Mouse (Mus musculus) liver, adult 2 months (tissue): ENCODE measurements around the gene Pex11a. TPM values are rescaled to one million over a fixed set of nuclear protein-coding genes. Genes with fewer than 3 reads are reported as not detected.

Experiments
- DNase-seq: peaks from one replicate; pipeline ENCODE4 v3.0.0-alpha.2; 2011; ENCODE audit warnings: low read depth, low spot score; ENCODE audit errors: extremely low read depth
- H3K27ac ChIP-seq: fragments of 200-500 bp; replicated peaks from 2 replicates; pipeline ENCODE4 v1.5.1; 2012; ENCODE audit warnings: low read depth, mild to moderate bottlenecking, control low read depth, inconsistent platforms, low read length; ENCODE audit not compliant: insufficient read depth
- H3K27me3 ChIP-seq: fragments of 200-500 bp; 2 replicates; pipeline ENCODE4 v1.6.1; 2012; ENCODE audit warnings: mild to moderate bottlenecking, moderate library complexity, low read length, inconsistent platforms; ENCODE audit not compliant: control insufficient read depth, insufficient read depth
- H3K36me3 ChIP-seq: fragments of 200-500 bp; 2 replicates; pipeline ENCODE4 v1.6.1; 2012; ENCODE audit warnings: low read length, inconsistent platforms; ENCODE audit not compliant: control insufficient read depth, insufficient read depth
- H3K4me1 ChIP-seq: fragments of 200-500 bp; 2 replicates; pipeline ENCODE4 v1.6.1; 2011; ENCODE audit warnings: low read length; ENCODE audit not compliant: control insufficient read depth, insufficient read depth
- H3K4me3 ChIP-seq: fragments of 200-500 bp; 2 replicates; pipeline ENCODE4 v1.5.1; 2011; ENCODE audit warnings: low read depth, mild to moderate bottlenecking, control low read depth, low read length, moderate library complexity; ENCODE audit not compliant: insufficient read depth
- H3K79me2 ChIP-seq: fragments of 200-500 bp; 2 replicates; pipeline ENCODE4 v1.6.1; 2012; ENCODE audit warnings: inconsistent platforms, mild to moderate bottlenecking, low read length, moderate library complexity; ENCODE audit not compliant: control insufficient read depth, insufficient read depth
- H3K9ac ChIP-seq: fragments of 200-500 bp; 2 replicates; pipeline ENCODE4 v1.6.1; 2012; ENCODE audit warnings: low read depth, mild to moderate bottlenecking, control low read depth, inconsistent platforms, low read length
- CTCF ChIP-seq: fragments of 200-500 bp; IDR thresholded peaks from 2 replicates; pipeline ENCODE4 v1.5.1; 2011; ENCODE audit warnings: low read depth, low read length, control low read depth
- POLR2A ChIP-seq: fragments of 200-500 bp; IDR thresholded peaks from 2 replicates; pipeline ENCODE4 v1.6.1; 2011; ENCODE audit warnings: low read length, control low read depth; ENCODE audit not compliant: insufficient read depth; ENCODE audit errors: extremely low read depth
- WGBS: fragments of 180-500 bp; shearing (Covaris S2); methylation state at CpG from one replicate; pipeline ENCODE4 v1.1.7; 2018; 5-methylcytosine and 5-hydroxymethylcytosine counted together
- polyA plus RNA-seq: library from polyadenylated mRNA; depleted of rRNA; stranded (reverse); fragments of >200 nt; gene quantifications from 2 replicates; pipeline ENCODE4 v1.2.3, GENCODE M21; 2012
- total RNA-seq: library from RNA; depleted of rRNA; stranded (reverse); fragments of >200 nt; gene quantifications from 2 replicates; pipeline ENCODE4 v1.2.3, GENCODE M21; 2014

The Pex11a gene
- total and polyA plus RNA-seq, 2 experiments: 17.2 to 40.3 TPM

DNA sequence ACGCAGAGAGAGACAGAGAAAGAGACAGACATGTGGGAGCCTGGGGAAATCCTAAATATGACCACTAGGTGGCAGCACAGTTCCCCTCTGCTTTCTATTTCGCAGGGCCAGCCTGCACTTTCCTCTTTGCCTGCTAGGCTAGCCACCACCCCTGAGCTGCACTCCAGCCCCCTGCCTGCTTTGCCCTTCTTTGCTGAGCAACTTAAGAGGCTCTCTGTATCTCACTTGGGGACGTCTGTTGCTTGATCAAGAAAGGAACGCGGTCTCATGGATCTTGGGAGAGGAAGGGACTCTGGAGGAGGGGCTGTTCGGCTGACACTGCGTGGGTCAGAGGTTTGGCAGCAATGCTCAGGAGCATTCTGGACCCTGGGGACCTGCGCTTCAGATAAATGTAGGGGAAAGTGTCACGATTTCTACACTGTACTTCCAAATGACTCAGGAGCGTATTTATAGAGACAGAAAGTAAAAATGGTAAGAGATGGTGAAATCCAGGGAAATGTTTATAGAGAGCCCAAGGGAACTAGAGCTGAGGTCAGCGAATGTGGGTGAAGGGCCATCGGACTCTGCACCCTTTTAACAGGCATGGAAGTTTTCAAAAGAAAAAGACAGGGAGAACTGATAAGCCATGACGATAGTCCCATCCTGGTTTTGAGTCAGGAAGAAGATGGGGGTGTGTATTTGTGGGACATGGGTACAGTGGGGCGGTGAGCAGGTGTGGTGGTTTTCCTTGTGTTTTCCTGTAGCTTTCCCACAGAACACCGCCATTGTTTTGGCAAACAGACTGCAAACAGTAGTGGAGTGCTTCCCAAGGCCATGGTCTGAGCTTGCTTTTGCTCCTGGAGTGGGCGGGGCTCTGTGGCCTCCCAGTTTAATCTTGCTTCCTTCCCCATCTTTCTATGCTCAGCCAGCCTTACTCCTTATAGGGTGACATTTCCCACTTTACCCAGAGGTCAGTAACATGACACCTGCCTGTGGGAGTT lies 38.0 kb upstream of the Pex11a start:
- peaks cover 11% of the 10 kb centered on the region for H3K4me1 ChIP-seq
- no peaks in the 10 kb centered on the region for H3K79me2 ChIP-seq
- H3K27ac ChIP-seq: peak overlapping the region; percentile 93
- no peaks in the 10 kb centered on the region for H3K27me3 ChIP-seq
- TF ChIP-seq POLR2A: no peak
- TF ChIP-seq CTCF: peak; percentile 85
- peak; percentile 98 for DNase-seq
- H3K4me3 ChIP-seq: peak overlapping the region; percentile 36
- 3% methylated on average over 16 of the region's 16 CpGs for WGBS
- no peaks in the 10 kb centered on the region for H3K36me3 ChIP-seq
- H3K9ac ChIP-seq: peak overlapping the region; percentile 74

DNA sequence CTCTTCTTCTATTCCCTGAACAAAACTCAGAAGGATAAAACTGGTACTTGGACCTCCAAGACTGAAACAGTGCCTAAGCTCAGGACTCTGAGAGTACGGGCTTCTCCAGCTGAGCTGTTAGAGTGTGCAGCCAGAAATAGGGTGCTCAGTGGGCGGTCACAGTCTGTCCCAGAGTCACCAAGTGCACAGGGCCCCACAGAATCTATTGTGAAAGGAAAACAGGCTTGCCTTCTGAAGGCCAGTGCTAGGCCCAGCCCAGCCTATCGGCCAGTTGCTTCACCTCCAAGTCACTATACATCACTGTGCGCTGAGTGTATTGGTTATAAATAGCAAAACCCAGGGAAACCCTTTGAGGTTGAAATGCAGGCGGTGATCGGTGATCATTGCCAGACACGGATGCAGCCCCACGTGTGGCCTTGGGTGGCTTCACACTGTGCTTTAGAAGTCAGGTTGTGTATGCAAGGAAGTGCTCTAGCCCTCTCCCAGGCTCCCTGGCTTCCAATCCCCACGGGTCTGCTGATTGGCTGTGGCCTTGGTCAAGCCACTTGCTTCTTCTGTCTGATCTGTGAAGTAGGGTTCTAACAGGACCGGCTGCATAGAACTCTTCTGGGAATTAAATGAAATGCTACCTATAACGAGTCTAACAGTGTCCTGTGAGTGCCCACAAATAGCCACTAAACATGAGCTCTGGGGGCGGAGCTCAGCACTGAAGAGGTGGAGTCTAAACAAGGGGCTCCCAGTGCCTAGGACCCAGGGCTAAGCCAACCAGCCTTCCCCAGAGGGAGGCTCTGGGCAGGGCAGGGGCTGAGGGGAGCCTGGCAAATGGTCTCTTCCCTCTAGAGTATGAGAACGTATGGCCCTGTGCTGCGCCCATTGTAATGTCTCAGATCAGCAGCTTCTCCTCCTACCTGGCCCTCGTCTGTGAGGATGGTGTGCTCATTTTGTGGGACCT lies 28.9 kb upstream of the Pex11a start:
- Histone ChIP-seq H3K27me3 (no peaks in the 10 kb centered on the region), H3K36me3 (no peaks in the 10 kb centered on the region), H3K79me2 (no peaks in the 10 kb centered on the region), H3K9ac (no peak overlapping the region), H3K4me1 (peaks cover 2% of the 10 kb centered on the region; the same call in 1 of the 2 replicates), H3K27ac (no peak overlapping the region), H3K4me3 (no peak overlapping the region)
- TF ChIP-seq CTCF (no peak), POLR2A (no peak)
- WGBS: 76% methylated on average over 15 of the region's 15 CpGs
- no peak for DNase-seq

DNA sequence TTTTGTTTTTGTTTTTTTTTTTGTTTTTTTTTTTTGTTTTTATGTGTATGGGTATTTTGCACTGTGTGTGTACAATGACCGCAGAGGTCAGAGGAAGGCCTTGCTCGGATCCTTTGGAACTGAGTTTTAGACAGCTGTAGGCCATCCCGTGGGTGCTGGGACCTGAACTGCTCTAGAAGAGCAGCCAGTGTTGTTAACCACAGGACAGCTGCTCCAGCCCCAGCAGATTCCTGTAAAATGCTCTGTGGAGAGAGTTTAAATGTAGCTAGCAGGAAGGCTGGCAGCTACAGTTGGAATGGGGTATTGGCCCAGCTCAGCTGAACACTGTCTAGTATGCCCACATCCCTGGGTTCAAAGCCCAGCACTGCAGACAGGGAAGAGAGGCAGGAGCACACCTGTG lies 26.7 kb upstream of the Pex11a start:
- 90% methylated on average over 3 of the region's 3 CpGs for WGBS
- no peak for DNase-seq
- Histone ChIP-seq H3K79me2 (no peaks in the 10 kb centered on the region), H3K36me3 (no peaks in the 10 kb centered on the region), H3K27me3 (no peaks in the 10 kb centered on the region), H3K27ac (no peak overlapping the region), H3K9ac (no peak overlapping the region), H3K4me1 (peaks cover 2% of the 10 kb centered on the region; the same call in 1 of the 2 replicates), H3K4me3 (no peak overlapping the region)
- TF ChIP-seq CTCF (no peak), POLR2A (no peak)

DNA sequence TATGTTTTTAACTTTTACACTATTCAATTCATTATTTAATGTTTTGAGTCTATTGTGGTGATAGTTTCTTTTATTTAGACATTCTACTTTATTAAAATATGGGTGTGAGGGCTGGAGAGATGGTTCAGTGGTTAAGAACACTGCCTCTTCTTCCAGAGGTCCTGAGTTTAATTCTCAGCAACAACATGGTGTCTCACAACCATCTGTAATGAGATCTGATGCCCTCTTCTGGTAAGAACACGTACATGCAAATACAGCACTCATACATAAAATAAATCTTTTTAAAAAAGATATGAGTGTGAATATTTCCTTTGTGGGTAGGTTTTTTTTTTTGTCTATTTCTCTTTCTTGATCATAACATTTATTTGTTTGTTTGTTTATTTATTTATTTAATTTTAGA lies 23.1 kb upstream of the Pex11a start:
- H3K27ac ChIP-seq: no peak overlapping the region
- H3K27me3 ChIP-seq: no peaks in the 10 kb centered on the region
- H3K79me2 ChIP-seq: no peaks in the 10 kb centered on the region
- 71% methylated on average over 1 of the region's 1 CpGs for WGBS
- DNase-seq: no peak
- TF ChIP-seq CTCF: no peak
- no peak for TF ChIP-seq POLR2A
- no peak overlapping the region for H3K9ac ChIP-seq
- no peak overlapping the region for H3K4me3 ChIP-seq
- H3K4me1 ChIP-seq: no peaks in the 10 kb centered on the region
- no peaks in the 10 kb centered on the region for H3K36me3 ChIP-seq

DNA sequence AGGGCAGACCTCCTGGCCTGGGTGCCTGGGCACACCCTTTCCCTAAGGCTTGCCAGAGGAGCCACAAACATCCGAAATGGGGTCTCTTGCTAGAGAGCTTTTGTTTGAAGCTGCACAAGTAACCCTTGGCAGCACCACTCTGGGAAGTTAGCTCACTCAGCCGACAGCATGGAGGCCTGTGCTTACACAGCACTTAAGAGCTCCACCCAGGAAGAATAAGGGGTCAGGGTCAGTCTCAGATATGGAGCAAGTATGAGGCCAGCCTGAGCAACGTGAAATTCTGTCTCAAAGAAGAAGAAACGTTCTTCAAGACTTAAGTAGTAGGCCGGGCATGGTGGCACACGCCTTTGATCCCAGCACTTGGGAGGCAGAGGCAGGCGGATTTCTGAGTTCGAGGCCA lies 19.2 kb upstream of the Pex11a start:
- peaks cover 1% of the 10 kb centered on the region; the same call in 1 of the 2 replicates for H3K4me1 ChIP-seq
- no peaks in the 10 kb centered on the region for H3K79me2 ChIP-seq
- H3K36me3 ChIP-seq: no peaks in the 10 kb centered on the region
- H3K27ac ChIP-seq: no peak overlapping the region
- WGBS: 76% methylated on average over 8 of the region's 8 CpGs
- DNase-seq: no peak
- no peak overlapping the region for H3K9ac ChIP-seq
- TF ChIP-seq CTCF: no peak
- no peak overlapping the region for H3K4me3 ChIP-seq
- H3K27me3 ChIP-seq: no peaks in the 10 kb centered on the region
